Mouse (Mus musculus): ENCODE data around the gene Kcnab2.

GRCm38 (mm10) chr4:152344651-152345050, 133.0 kb downstream of the Kcnab2 start:
- TF ChIP-seq CTCF (IDR thresholded peaks at IDR 0.05; ENCODE audit: low read depth) (no peak), EP300 (IDR thresholded peaks at IDR 0.05; ENCODE audit: low read depth) (no peak)

Data from heart, postnatal 0 days (tissue).